Mouse (Mus musculus): ENCODE measurements at regions not wholly inside any gene's neighbourhood (a gene's known extent, or its start where the extent isn't known, plus 50 kb on each side); places are given as distances from the start of the nearest gene placed in this dataset.

- no peak overlapping the region for H3K4me2 ChIP-seq (ENCODE audit: low read depth)
- ATAC-seq (no peak), DNase-seq (no peak)
- no peaks in the 10 kb centered on the region for H3K4me1 ChIP-seq (ENCODE audit: insufficient read depth)
- H3K27ac ChIP-seq (ENCODE audit: low read depth, low read length), result no peak overlapping the region
- no peak overlapping the region for H3K4me3 ChIP-seq (ENCODE audit: low read depth, low read length)
- TF ChIP-seq CTCF (IDR thresholded peaks at IDR 0.05; ENCODE audit: low read depth), result no peak
- H3K27me3 ChIP-seq (ENCODE audit: insufficient read depth, low read length), result no peaks in the 10 kb centered on the region
- no peaks in the 10 kb centered on the region for H3K36me3 ChIP-seq (ENCODE audit: insufficient read depth)
- WGBS, result 92% methylated on average over 6 of the region's 6 CpGs
- no peak overlapping the region for H3K9ac ChIP-seq
- H3K9me3 ChIP-seq (ENCODE audit: low read length), result no peaks in the 10 kb centered on the region
Measured at GRCm38 (mm10) chr12:107142226-107142625, 346.2 kb upstream of the 3110018I06Rik start.

GRCm38 (mm10) chr12:107146608-107147121 is 341.8 kb upstream of the 3110018I06Rik start:
- H3K27ac ChIP-seq (ENCODE audit: low read depth, low read length), result no peak overlapping the region
- H3K9me3 ChIP-seq (ENCODE audit: low read length), result no peaks in the 10 kb centered on the region

GRCm38 (mm10) chr12:107148451-107148850 is 340.0 kb upstream of the 3110018I06Rik start:
- TF ChIP-seq CTCF (IDR thresholded peaks at IDR 0.05; ENCODE audit: low read depth), result no peak
- no peak overlapping the region for H3K4me2 ChIP-seq (ENCODE audit: low read depth)
- no peaks in the 10 kb centered on the region for H3K36me3 ChIP-seq (ENCODE audit: insufficient read depth)
- H3K4me3 ChIP-seq (ENCODE audit: low read depth, low read length), result no peak overlapping the region
- H3K9me3 ChIP-seq (ENCODE audit: low read length), result no peaks in the 10 kb centered on the region
- no peak overlapping the region for H3K9ac ChIP-seq
- no peaks in the 10 kb centered on the region for H3K27me3 ChIP-seq (ENCODE audit: insufficient read depth, low read length)
- 75% methylated on average over 8 of the region's 8 CpGs for WGBS
- DNase-seq, result no peak
- ATAC-seq, result no peak
- H3K4me1 ChIP-seq (ENCODE audit: insufficient read depth), result no peaks in the 10 kb centered on the region
- no peak overlapping the region for H3K27ac ChIP-seq (ENCODE audit: low read depth, low read length)

More at GRCm38 (mm10) chr12:107146608-107147121, 341.8 kb upstream of the 3110018I06Rik start:
- WGBS, result 90% methylated on average over 5 of the region's 5 CpGs
- H3K36me3 ChIP-seq (ENCODE audit: insufficient read depth), result no peaks in the 10 kb centered on the region
- no peaks in the 10 kb centered on the region for H3K27me3 ChIP-seq (ENCODE audit: insufficient read depth, low read length)
- DNase-seq, result no peak
- no peak overlapping the region for H3K9ac ChIP-seq
- no peak overlapping the region for H3K4me3 ChIP-seq (ENCODE audit: low read depth, low read length)
- H3K4me2 ChIP-seq (ENCODE audit: low read depth), result no peak overlapping the region
- no peak for ATAC-seq
- H3K4me1 ChIP-seq (ENCODE audit: insufficient read depth), result no peaks in the 10 kb centered on the region
- TF ChIP-seq CTCF (IDR thresholded peaks at IDR 0.05; ENCODE audit: low read depth), result no peak

- Histone ChIP-seq H3K9me3 (ENCODE audit: low read length) (no peaks in the 10 kb centered on the region), H3K4me2 (ENCODE audit: low read depth) (no peak overlapping the region), H3K4me3 (ENCODE audit: low read depth, low read length) (no peak overlapping the region), H3K4me1 (ENCODE audit: insufficient read depth) (no peaks in the 10 kb centered on the region), H3K9ac (no peak overlapping the region), H3K36me3 (ENCODE audit: insufficient read depth) (no peaks in the 10 kb centered on the region), H3K27me3 (ENCODE audit: insufficient read depth, low read length) (no peaks in the 10 kb centered on the region), H3K27ac (ENCODE audit: low read depth, low read length) (no peak overlapping the region)
- ATAC-seq (no peak), DNase-seq (no peak)
- TF ChIP-seq CTCF (IDR thresholded peaks at IDR 0.05; ENCODE audit: low read depth), result no peak
- WGBS, result 86% methylated on average over 5 of the region's 5 CpGs
Measured at GRCm38 (mm10) chr12:107151089-107151488, 337.3 kb upstream of the 3110018I06Rik start.

GRCm38 (mm10) chr12:107154668-107155067 is 333.8 kb upstream of the 3110018I06Rik start:
- 86% methylated on average over 2 of the region's 2 CpGs for WGBS
- H3K9ac ChIP-seq, result no peak overlapping the region
- DNase-seq (no peak), ATAC-seq (no peak)
- H3K27ac ChIP-seq (ENCODE audit: low read depth, low read length), result no peak overlapping the region
- TF ChIP-seq CTCF (IDR thresholded peaks at IDR 0.05; ENCODE audit: low read depth), result no peak
- no peaks in the 10 kb centered on the region for H3K27me3 ChIP-seq (ENCODE audit: insufficient read depth, low read length)
- no peaks in the 10 kb centered on the region for H3K4me1 ChIP-seq (ENCODE audit: insufficient read depth)
- no peak overlapping the region for H3K4me2 ChIP-seq (ENCODE audit: low read depth)
- H3K9me3 ChIP-seq (ENCODE audit: low read length), result no peaks in the 10 kb centered on the region
- no peak overlapping the region for H3K4me3 ChIP-seq (ENCODE audit: low read depth, low read length)
- no peaks in the 10 kb centered on the region for H3K36me3 ChIP-seq (ENCODE audit: insufficient read depth)

- Histone ChIP-seq H3K9me3 (ENCODE audit: low read length) (no peaks in the 10 kb centered on the region), H3K27me3 (ENCODE audit: insufficient read depth, low read length) (no peaks in the 10 kb centered on the region), H3K9ac (no peak overlapping the region), H3K4me1 (ENCODE audit: insufficient read depth) (no peaks in the 10 kb centered on the region), H3K4me2 (ENCODE audit: low read depth) (no peak overlapping the region), H3K4me3 (ENCODE audit: low read depth, low read length) (no peak overlapping the region), H3K36me3 (ENCODE audit: insufficient read depth) (no peaks in the 10 kb centered on the region), H3K27ac (ENCODE audit: low read depth, low read length) (no peak overlapping the region)
- ATAC-seq (no peak), DNase-seq (no peak)
- WGBS, result 78% methylated on average over 8 of the region's 8 CpGs
- no peak for TF ChIP-seq CTCF (IDR thresholded peaks at IDR 0.05; ENCODE audit: low read depth)
Measured at GRCm38 (mm10) chr12:107156791-107157428, 331.5 kb upstream of the 3110018I06Rik start.

- ATAC-seq, result no peak
- no peak overlapping the region for H3K4me2 ChIP-seq (ENCODE audit: low read depth)
- no peak overlapping the region for H3K4me3 ChIP-seq (ENCODE audit: low read depth, low read length)
- 86% methylated on average over 5 of the region's 5 CpGs for WGBS
- no peak overlapping the region for H3K27ac ChIP-seq (ENCODE audit: low read depth, low read length)
- no peaks in the 10 kb centered on the region for H3K4me1 ChIP-seq (ENCODE audit: insufficient read depth)
- TF ChIP-seq CTCF (IDR thresholded peaks at IDR 0.05; ENCODE audit: low read depth), result no peak
- H3K9ac ChIP-seq, result no peak overlapping the region
- H3K9me3 ChIP-seq (ENCODE audit: low read length), result no peaks in the 10 kb centered on the region
- H3K36me3 ChIP-seq (ENCODE audit: insufficient read depth), result no peaks in the 10 kb centered on the region
- H3K27me3 ChIP-seq (ENCODE audit: insufficient read depth, low read length), result no peaks in the 10 kb centered on the region
- DNase-seq, result no peak
Measured at GRCm38 (mm10) chr12:107159126-107159525, 329.3 kb upstream of the 3110018I06Rik start.
